Mouse (Mus musculus) C2C12 (cell line): ENCODE data around the gene Pitpna.
A peak's percentile ranks its signal among the peaks of the same experiment; 100 is the strongest.

ENCODE experiments used
- CEBPB ChIP-seq: IDR thresholded peaks from one replicate; pipeline ENCODE4 v1.6.1; 2011; ENCODE audit warnings: low read depth, mild to moderate bottlenecking, control low read depth, moderate library complexity
- CTCF ChIP-seq: IDR thresholded peaks from one replicate; pipeline ENCODE4 v1.5.1; 2011; ENCODE audit not compliant: control insufficient read depth, insufficient read depth, insufficient read length
- MAX ChIP-seq: IDR thresholded peaks from one replicate; pipeline ENCODE4 v1.6.1; 2011; ENCODE audit warnings: mild to moderate bottlenecking, control low read depth
- MYOG ChIP-seq: IDR thresholded peaks from one replicate; pipeline ENCODE4 v1.6.1; 2011; ENCODE audit not compliant: control insufficient read depth, insufficient read length; ENCODE audit errors: extremely low read depth
- USF1 ChIP-seq: IDR thresholded peaks from one replicate; pipeline ENCODE4 v1.6.1; 2011; ENCODE audit warnings: low read depth, mild to moderate bottlenecking, control low read depth, moderate library complexity

DNA sequence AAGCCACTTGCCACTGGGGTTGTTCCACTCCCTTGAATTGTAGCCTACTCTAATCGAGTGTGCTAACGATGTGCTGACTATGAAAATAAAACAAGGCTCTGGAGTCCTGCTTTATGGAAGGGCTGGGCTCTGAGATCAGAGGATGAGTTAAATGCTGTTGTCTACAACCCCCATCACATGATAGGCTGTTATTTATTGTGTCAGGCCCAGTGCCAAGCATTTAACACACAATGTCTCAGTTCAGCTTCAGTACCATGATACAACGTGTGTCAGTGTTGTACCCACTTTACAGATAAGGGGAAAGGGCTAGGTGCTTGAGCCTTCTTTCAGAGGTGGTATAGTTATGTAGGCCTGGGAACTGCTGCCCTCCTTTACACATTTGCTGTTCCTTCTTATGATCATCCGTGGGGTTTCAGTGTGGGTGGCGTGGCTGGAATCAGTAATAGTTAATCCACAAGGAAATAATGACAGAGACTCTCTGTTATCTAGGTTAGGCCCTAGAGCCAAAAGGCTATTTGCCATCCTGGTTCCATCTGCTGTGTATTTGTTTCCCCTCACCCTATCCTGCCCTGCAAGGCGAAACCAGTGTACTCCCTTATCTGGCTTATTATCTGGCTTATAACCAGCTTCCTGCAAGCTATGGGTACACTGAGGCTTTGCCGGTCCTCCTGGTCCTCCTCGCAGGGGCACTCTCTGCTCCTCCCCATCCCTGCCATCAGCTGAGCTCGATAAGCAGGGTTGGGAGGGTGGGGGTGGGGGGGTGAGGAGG, 20.4 kb upstream of the Pitpna start:
- TF ChIP-seq CTCF (no peak), CEBPB (no peak), USF1 (peak; percentile 89), MYOG (no peak), MAX (no peak)
